Mouse (Mus musculus) neutrophil, adult 5-6 weeks (primary cell): ENCODE measurements around the gene Srp9. TPM values are rescaled to one million over a fixed set of nuclear protein-coding genes. Genes with fewer than 3 reads are reported as not detected.
A peak's percentile ranks its signal among the peaks of the same experiment; 100 is the strongest.

Experiments used
- ATAC-seq: fragments of 151-379, 151-347 bp; 2 replicates; pipeline ENCODE4 v1.8.0; 2017; ENCODE audit warnings: mild to moderate bottlenecking, moderate TSS enrichment; ENCODE audit not compliant: insufficient number of reproducible peaks, poor library complexity, low FRiP score, severe bottlenecking; ENCODE audit errors: extremely low read depth
- total RNA-seq: library from RNA; stranded (forward); fragments of 200-1000 nt; gene quantifications from 2 replicates; pipeline ENCODE4 v1.2.3, GENCODE M21; 2017

Srp9 gene
- total RNA-seq, 1 experiment from 2014 or later: 86.6 TPM

GRCm38 (mm10) chr1:182101468-182101867 is 23.1 kb upstream of the Srp9 start:
- ATAC-seq: no peak

- no peak for ATAC-seq
These were observed 21.8 kb upstream of the Srp9 start for GRCm38 (mm10) chr1:182102706-182103105.

DNA sequence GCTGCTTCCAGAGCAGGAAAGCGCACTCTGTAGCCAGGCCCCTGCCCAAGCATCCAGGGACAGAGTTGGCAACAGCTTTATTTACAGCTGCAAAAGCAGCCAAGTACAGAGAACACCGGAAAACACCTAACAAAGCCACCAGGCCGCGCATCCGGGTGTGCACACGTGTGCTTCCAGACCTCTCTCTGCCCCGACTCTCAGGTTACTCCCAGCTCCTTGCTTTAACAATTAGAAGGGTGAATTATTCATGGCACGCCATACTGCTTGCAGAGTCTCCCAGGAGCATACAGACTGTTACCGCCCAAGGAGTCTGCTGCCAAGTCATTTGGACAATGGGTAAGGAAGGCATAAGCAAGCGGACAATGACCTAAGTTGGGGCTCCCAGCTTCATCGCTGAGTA is 21.1 kb upstream of the Srp9 start:
- ATAC-seq: no peak

DNA sequence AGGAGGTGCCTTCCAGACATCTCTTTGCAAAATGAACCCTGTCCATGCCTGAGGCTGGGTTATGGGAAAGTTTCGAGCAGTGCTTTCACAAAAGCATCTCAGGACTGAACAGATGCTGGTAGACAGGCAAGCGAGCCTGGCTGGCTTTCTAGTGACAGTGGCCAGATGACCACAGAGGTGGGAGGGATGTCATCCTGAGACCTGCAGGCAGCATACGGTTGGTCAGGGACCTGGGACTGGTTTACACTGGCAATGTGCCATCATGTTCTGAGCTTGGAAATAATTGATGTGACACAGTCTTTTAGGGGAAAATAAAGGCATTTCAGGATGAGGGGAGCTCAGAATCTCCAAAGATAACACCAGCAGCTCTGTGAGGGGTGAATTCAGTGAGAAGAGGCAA is 19.5 kb upstream of the Srp9 start:
- ATAC-seq: no peak

- ATAC-seq: no peak
These were observed 17.3 kb upstream of the Srp9 start for GRCm38 (mm10) chr1:182107251-182107650.

DNA sequence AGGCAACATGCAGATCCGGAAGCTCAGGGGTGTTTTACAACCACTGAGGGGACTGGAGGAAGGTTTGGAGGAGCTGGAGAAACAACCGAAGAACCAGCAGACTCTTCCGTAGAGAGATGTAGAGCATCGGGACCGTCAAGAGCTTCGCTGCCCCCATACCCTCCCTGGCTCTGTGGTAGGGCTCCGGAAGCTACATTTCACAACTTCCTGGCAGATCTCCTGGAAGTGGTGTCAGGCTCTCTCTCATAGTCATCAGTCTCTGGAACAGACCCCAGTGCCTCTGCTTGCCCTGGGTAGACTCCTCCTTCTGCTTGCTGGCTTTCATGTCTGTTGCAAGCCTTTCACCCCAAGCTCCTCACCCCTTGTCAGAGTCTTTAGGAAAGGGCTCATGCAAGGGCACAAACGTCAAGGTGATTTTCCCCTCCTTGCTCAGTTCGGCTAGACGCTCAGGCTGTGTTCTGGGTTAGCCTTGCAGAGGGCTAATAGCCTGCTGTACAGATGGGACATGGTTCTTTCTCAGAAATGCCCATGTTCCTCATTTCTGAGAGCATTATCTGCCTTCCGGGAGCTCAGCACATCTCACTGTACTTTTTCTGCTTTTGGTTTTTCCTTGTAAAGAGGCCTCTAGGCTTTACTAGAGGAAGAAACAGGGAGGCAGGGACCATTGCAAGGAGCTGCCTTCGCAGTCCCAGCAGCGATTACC is 16.0 kb upstream of the Srp9 start:
- ATAC-seq: peak; percentile 25

DNA sequence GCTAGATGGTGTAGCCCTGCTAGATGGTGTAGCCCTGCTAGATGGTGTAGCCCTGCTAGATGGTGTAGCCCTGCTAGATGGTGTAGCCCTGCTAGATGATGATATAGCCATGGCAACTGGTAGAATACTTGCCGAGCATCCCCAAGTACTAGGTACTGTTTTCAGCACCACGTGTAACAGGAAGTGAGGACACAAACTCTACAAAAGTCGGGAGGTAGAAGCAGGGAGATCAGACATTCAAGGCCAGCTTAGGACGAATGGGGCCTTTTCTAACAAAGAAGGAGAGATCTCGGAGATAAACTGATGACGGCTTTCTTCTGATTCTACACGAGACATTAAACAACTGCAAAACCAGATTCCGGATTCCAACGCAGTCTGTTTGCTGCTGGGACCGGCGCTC is 14.4 kb upstream of the Srp9 start:
- no peak for ATAC-seq

DNA sequence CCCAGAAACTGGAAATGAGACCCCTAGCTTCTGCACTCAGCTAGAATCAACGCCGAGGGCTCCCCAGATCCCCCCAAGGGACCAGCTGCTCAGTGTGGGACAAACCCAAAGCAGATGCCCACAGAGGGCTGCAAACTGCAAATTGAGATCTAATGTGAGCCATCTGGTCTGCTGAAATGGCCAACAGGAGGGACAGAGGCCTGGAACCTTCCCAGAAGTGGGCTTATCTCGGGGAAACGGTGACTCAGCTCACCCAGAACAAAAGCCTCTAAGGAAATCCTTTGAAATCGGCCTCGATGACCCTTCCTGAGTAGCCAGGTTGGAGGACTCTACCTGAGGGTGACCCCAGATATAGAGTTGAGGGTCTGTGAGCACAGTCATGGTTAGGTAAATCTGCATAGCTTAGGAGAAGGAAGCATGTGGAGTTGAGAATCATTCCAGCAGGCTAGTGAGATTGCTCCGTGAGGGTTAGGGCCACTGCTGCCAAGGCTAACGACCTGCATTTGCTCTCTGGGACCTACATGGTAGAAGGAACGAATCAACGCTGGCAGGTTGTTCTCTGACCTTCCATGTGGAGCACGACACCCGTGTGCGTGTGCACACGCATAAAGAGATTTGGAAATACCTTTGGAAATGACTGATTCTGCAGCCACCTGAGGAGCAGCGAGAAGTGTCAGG is 13.7 kb upstream of the Srp9 start:
- no peak for ATAC-seq

DNA sequence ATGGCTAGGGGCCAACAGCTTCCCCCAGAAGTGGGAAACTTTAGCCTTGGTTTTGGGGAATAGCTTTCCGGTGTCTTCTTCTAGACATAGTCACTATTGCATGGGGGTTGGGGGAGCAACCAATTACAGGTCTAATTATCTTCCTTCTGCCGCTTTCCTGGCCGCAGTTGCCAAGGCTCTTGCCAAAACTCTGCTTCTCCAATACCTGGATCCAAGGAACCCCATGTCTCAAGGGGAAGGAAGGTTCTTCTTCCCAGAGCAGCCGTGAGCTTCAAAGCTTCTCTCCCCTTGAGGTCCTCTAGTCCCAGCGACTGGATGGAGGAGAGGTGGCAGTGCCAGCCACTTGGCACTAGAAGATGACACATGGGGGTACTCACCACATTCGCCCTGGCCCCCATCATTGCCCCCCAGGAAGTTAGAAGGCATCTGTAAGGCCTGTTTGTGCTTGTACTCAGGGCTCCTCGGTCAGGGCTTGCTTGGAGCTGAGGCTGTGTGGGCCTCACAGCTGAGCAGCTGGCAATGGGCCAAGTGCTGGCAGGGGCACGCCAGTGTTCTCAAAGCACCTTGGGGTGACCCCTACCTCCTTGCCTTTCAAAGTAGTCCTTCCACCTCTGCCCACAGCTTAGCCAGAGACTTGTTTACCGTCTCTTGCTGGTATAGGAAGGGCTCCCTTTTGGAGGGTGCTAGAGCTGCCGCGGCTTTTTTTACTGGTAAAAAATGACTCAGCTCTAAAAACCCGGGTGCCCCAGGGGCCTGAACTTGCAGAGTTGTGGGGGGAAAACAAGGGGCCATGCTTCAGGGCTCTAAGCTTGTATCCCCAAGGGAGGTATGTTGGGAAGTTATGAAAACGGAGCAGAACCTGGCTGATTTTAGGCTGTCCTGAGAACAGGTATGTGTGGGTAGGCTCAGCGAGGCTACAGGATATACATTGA is 12.9 kb upstream of the Srp9 start:
- no peak for ATAC-seq

DNA sequence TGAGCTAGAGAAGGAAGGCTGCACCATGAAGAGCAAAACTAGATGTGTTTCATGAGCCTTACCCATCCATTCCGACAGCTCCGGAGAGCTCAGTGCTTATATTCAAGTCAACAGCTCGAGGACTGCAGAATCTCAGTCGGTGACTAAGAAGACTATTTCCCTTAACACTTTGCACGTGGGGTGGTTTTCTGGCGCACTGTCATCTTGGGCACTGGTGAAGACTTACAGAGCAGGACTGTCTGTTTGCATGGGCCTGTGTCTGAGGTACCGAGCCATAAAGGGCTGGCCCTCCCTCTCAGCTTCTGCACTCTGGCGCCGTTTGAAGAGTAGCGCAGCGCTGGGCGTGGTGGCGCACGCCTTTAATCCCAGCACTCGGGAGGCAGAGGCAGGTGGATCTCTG is 12.2 kb upstream of the Srp9 start:
- no peak for ATAC-seq

DNA sequence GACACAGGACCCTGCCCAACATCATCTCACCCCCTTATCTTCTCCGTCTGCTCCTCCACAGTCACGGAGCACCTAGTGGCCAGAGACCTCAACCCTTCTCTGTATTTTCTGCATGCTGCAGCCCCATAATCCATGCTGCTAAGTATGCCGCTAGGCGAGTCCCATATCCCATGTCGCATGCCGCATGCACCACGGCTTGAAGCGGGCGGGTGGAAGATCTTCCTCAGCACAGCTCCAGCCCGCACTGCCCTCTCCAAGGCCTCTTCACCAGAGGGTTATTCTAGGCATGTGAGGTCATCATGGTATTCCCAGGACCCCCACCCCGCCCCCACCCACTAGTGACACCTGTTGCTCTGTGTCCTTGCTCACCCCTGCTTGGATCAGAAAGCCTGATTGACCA is 11.4 kb upstream of the Srp9 start:
- no peak for ATAC-seq

DNA sequence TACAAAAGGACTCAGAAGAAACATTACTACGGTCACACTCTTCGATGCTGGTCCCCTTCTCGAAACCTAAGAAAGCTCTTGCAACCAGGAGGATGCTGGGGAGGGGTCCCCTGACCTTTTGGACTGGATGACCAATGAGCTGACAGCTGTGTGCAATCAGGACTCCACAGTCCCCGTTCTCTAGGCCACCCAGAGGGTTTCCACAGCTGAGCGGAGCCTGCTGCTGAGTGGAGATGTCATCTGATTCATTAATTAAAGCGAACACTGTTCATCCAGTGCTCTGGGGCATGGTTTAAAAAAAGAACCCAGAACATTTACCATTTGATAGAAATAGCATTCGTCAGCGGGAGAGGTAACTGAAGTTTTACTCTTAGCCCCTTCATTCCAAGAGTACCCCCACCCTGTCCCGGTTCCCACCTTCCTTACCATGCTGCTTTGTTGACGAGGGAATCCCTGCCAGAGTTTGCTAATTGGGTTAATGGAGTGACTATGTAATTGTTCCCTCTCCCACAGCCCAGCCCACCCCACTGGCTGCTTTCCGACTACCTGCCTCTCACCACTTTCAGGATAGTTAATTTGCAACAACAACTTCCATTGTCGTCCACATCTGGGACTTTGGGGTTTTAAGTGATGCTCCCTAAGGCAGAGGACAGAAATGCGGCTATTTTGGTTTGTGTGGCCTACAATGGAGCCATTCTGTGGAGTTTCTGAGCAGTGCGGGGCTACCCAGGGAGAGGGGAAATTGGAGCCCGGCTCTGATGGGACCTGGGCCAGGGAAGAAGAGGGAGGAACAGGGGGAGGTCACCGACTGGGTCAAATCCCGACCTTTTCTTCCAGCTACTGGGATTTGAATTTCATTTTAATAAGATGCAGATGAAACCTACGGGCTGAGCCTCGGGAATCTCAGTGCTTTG is 10.7 kb upstream of the Srp9 start:
- no peak for ATAC-seq

DNA sequence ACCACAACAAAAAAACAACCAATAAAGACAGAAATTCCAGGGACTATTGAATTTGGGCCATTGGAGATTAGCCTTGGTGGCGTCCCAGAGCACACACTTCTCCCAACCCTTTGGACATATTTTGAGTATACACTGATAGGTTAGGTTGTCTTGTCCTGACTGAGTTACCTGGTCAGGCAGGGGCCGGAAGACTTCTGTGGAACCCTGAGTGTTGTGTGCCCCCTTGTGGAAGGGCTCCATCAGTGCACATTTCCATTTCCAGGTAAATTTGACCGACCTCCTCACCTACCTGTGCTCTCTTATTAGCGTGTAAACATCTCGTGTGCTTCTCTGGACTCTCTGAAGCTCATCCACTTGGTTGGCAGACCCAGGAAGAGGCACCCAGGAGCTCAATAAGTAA is 9.3 kb upstream of the Srp9 start:
- peak; percentile 79 for ATAC-seq

GRCm38 (mm10) chr1:182115651-182116408 is 8.7 kb upstream of the Srp9 start:
- no peak for ATAC-seq

GRCm38 (mm10) chr1:182122413-182122812 is 2.1 kb upstream of the Srp9 start:
- no peak for ATAC-seq

DNA sequence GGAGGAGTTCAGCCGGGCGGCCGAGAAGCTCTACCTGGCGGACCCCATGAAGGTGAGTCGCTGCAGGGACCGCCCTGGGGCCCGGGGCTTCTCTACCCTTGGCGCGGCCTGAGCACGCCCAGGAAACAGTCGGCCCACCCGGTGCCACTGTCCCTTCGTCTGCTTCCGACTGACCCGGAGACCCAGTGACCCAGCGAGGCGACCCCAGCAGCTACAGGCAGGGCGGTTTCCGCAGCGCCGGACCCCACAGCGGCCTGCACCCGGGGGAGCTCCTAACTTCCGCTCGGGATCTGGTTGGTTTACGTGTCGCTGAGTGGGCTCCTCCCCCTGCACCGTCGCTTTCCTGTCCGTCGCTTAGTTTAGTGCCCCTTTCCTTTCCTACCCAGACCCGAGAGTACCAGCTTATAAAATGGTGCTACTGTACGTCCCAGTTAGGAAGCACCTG is 409 bp downstream of the Srp9 start:
- ATAC-seq: peak; percentile 80

- peak; percentile 83 for ATAC-seq
These were observed 6.3 kb downstream of the Srp9 start for GRCm38 (mm10) chr1:182130830-182131229.
